Mouse (Mus musculus): ENCODE data around the gene Ifnl3. TPM values are rescaled to one million over a fixed set of nuclear protein-coding genes. Genes with fewer than 3 reads are reported as not detected.

The Ifnl3 gene
- polyA plus RNA-seq, 1 experiment from 2014 or later: not detected

DNA sequence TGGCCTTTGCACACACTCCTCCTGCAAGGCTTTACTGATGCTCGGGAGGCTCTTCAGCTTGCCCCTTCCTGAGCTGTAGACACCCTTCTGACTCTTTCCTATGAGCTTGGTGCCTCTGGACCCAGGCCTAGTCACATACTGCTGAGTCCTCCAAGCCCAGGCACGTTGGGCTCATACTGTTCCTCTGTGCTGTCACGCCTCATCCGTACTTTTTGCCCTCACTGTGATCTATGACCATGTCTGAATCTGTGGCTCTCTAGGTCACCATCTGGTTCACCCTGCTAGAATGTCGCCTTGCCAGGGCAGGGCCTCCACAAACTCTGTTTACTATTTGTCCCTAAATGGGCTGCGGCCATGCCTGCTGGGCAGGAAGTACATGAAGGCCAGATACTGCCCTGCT lies 30.4 kb downstream of the Ifnl3 start:
- no peaks in the 10 kb centered on the region for H3K36me3 ChIP-seq (replicated peaks)
- H3K9ac ChIP-seq: no peak overlapping the region
- H3K4me2 ChIP-seq: no peak overlapping the region
- WGBS: 96% methylated on average over 6 of the region's 6 CpGs
- no peak for ATAC-seq (replicated peaks)
- H3K4me1 ChIP-seq: no peaks in the 10 kb centered on the region
- no peak overlapping the region for H3K4me3 ChIP-seq
- no peaks in the 10 kb centered on the region for H3K9me3 ChIP-seq
- no peak overlapping the region for H3K27ac ChIP-seq
- no peaks in the 10 kb centered on the region; the same call in 1 of the 2 replicates for H3K27me3 ChIP-seq (replicated peaks)

DNA sequence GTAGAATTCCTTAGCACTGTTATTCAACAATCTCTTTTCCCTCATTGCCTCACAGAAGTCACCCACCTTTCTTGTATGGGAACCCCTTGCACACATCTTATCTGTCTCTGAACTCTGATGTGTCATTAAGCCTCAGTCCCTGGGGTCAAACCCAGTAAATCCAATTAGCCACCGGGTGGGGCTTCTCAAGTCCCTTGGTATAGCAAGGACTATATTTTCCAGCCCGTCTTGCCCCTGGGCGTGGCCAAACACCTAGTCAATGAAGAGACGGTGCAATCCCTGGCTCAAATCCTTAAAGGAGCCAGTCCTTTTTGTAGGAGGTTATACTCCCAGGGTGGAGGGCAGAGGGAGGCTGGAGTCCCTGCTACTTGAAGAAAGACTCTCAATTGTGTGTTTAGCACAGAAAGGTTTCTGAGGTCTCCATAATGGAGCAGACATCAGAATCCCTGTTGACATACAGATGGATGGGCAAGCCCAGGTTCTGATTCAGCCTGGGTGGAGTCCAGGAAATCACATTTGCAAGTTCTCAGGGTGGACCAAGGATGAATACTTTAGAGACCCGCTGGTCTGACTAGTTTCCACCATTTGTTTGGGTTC lies 33.4 kb downstream of the Ifnl3 start:
- 19% methylated on average over 5 of the region's 5 CpGs for WGBS
- Histone ChIP-seq H3K36me3 (replicated peaks) (peaks cover 6% of the 10 kb centered on the region; the same call in 1 of the 2 replicates), H3K4me2 (no peak overlapping the region), H3K27me3 (replicated peaks) (no peaks in the 10 kb centered on the region), H3K27ac (no peak overlapping the region), H3K4me3 (no peak overlapping the region), H3K9ac (no peak overlapping the region), H3K4me1 (no peaks in the 10 kb centered on the region), H3K9me3 (no peaks in the 10 kb centered on the region)
- no peak for ATAC-seq (replicated peaks)

GRCm38 (mm10) chr7:28557069-28557468 lies 34.4 kb downstream of the Ifnl3 start:
- Histone ChIP-seq H3K27me3 (replicated peaks) (no peaks in the 10 kb centered on the region), H3K9me3 (no peaks in the 10 kb centered on the region), H3K4me3 (no peak overlapping the region), H3K36me3 (replicated peaks) (peaks cover 6% of the 10 kb centered on the region; the same call in 1 of the 2 replicates), H3K27ac (no peak overlapping the region), H3K4me1 (no peaks in the 10 kb centered on the region), H3K4me2 (no peak overlapping the region), H3K9ac (no peak overlapping the region)
- ATAC-seq (replicated peaks): no peak
- WGBS: 77% methylated on average over 5 of the region's 5 CpGs

DNA sequence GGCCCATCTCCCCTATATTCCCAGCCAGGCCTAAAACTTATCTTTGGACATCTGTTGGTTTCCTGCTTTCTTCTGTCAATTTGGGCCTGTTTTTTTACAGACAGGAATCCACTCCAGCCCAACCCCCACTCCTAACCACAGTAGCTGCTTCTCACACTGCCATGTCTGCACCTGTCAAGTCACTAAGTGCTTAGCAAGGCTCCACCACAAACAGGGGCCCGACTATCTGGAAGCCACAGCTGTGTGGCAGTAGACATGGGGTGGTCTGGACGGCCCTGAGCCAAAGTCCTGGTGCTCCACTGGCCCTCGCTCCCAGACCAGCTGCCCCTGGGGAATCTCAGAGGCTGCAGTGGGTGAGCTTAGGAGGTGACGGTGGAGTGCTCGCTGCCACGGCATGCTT lies 35.1 kb downstream of the Ifnl3 start:
- 85% methylated on average over 6 of the region's 6 CpGs for WGBS
- ATAC-seq (replicated peaks): no peak
- Histone ChIP-seq H3K27me3 (replicated peaks) (no peaks in the 10 kb centered on the region), H3K4me1 (no peaks in the 10 kb centered on the region), H3K9me3 (no peaks in the 10 kb centered on the region), H3K27ac (no peak overlapping the region), H3K9ac (no peak overlapping the region), H3K4me3 (no peak overlapping the region), H3K4me2 (no peak overlapping the region), H3K36me3 (replicated peaks) (peaks cover 6% of the 10 kb centered on the region; the same call in 1 of the 2 replicates)

DNA sequence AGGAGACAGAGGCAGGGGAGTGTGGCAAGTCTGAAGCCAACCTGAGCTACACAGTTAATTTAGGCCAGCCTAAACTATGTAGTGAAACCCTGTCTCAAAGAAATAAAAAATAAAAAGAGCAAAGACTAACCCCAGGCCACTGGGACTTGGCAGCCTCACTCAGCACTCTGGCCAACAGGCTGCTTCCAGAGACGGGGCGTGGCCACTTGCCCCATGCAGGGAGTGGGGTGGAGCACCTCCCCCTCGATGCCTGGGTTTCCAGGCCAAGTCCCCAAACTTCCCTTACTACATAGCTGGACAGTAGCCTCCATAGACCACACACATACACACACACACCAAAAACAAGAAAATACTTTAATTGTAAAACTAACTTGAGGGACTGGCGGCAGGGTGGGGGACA lies 35.9 kb downstream of the Ifnl3 start:
- ATAC-seq (replicated peaks): no peak
- 73% methylated on average over 4 of the region's 4 CpGs for WGBS
- no peak overlapping the region for H3K4me3 ChIP-seq
- H3K9me3 ChIP-seq: no peaks in the 10 kb centered on the region
- H3K4me1 ChIP-seq: no peaks in the 10 kb centered on the region
- no peak overlapping the region for H3K9ac ChIP-seq
- H3K27me3 ChIP-seq (replicated peaks): no peaks in the 10 kb centered on the region
- H3K36me3 ChIP-seq (replicated peaks): peaks cover 6% of the 10 kb centered on the region; the same call in 1 of the 2 replicates
- H3K27ac ChIP-seq: no peak overlapping the region
- H3K4me2 ChIP-seq: no peak overlapping the region

GRCm38 (mm10) chr7:28560856-28561255 lies 38.2 kb downstream of the Ifnl3 start:
- Histone ChIP-seq H3K9me3 (no peaks in the 10 kb centered on the region), H3K4me2 (no peak overlapping the region), H3K27me3 (replicated peaks) (no peaks in the 10 kb centered on the region), H3K27ac (no peak overlapping the region), H3K4me3 (no peak overlapping the region), H3K36me3 (replicated peaks) (peaks cover 6% of the 10 kb centered on the region; the same call in 1 of the 2 replicates), H3K4me1 (no peaks in the 10 kb centered on the region), H3K9ac (no peak overlapping the region)
- WGBS: 95% methylated on average over 10 of the region's 10 CpGs
- ATAC-seq (replicated peaks): no peak

GRCm38 (mm10) chr7:28561967-28562366 lies 39.3 kb downstream of the Ifnl3 start:
- Histone ChIP-seq H3K27me3 (replicated peaks) (no peaks in the 10 kb centered on the region), H3K4me2 (no peak overlapping the region), H3K4me1 (no peaks in the 10 kb centered on the region), H3K9ac (no peak overlapping the region), H3K36me3 (replicated peaks) (peaks cover 8% of the 10 kb centered on the region; the same call in 1 of the 2 replicates), H3K9me3 (no peaks in the 10 kb centered on the region), H3K4me3 (no peak overlapping the region), H3K27ac (no peak overlapping the region)
- 93% methylated on average over 11 of the region's 11 CpGs for WGBS
- no peak for ATAC-seq (replicated peaks)

- 95% methylated on average over 13 of the region's 13 CpGs for WGBS
- Histone ChIP-seq H3K27me3 (replicated peaks) (no peaks in the 10 kb centered on the region), H3K36me3 (replicated peaks) (peaks cover 11% of the 10 kb centered on the region; the same call in 1 of the 2 replicates), H3K27ac (no peak overlapping the region), H3K9ac (no peak overlapping the region), H3K4me2 (no peak overlapping the region), H3K9me3 (no peaks in the 10 kb centered on the region), H3K4me1 (no peaks in the 10 kb centered on the region), H3K4me3 (no peak overlapping the region)
- ATAC-seq (replicated peaks): no peak
These were observed 39.7 kb downstream of the Ifnl3 start for GRCm38 (mm10) chr7:28562371-28562770.

- H3K4me3 ChIP-seq: no peak overlapping the region
- ATAC-seq (replicated peaks): no peak
- no peak overlapping the region for H3K9ac ChIP-seq
- no peak overlapping the region for H3K27ac ChIP-seq
- H3K4me1 ChIP-seq: no peaks in the 10 kb centered on the region
- no peaks in the 10 kb centered on the region for H3K27me3 ChIP-seq (replicated peaks)
- 93% methylated on average over 13 of the region's 13 CpGs for WGBS
- H3K4me2 ChIP-seq: no peak overlapping the region
- peaks cover 16% of the 10 kb centered on the region; the same call in 1 of the 2 replicates for H3K36me3 ChIP-seq (replicated peaks)
- H3K9me3 ChIP-seq: no peaks in the 10 kb centered on the region
These were observed 40.3 kb downstream of the Ifnl3 start for GRCm38 (mm10) chr7:28562951-28563350.

DNA sequence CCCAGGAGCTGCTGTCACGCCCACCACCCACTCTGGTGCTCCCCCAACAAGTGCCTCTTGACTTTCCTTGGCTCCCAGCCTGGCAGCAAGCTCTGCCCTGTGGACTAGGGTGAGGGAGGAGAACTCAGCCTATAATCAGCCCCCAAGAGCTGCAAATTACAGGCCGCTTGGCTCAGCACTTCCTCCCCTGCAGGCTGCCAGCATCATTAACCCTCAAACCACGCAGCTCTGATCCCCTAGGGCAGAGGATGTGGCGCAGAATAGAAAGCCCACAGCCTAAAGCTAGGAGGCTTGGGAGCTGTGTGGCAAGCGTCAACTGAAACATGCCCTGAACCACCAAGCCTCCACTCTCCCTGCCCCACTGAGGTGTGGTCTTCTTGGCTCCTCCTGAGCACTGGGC lies 42.8 kb downstream of the Ifnl3 start:
- Histone ChIP-seq H3K4me1 (no peaks in the 10 kb centered on the region), H3K4me2 (no peak overlapping the region), H3K27ac (no peak overlapping the region), H3K9ac (no peak overlapping the region), H3K4me3 (no peak overlapping the region), H3K9me3 (no peaks in the 10 kb centered on the region), H3K27me3 (replicated peaks) (no peaks in the 10 kb centered on the region), H3K36me3 (replicated peaks) (peaks cover 11% of the 10 kb centered on the region; the same call in 1 of the 2 replicates)
- no peak for ATAC-seq (replicated peaks)
- WGBS: 74% methylated on average over 5 of the region's 5 CpGs

GRCm38 (mm10) chr7:28567539-28567938 lies 44.9 kb downstream of the Ifnl3 start:
- H3K4me3 ChIP-seq: no peak overlapping the region
- no peak overlapping the region for H3K9ac ChIP-seq
- H3K4me2 ChIP-seq: no peak overlapping the region
- H3K9me3 ChIP-seq: no peaks in the 10 kb centered on the region
- no peak overlapping the region for H3K27ac ChIP-seq
- peaks cover 11% of the 10 kb centered on the region; the same call in 1 of the 2 replicates for H3K36me3 ChIP-seq (replicated peaks)
- no peak for ATAC-seq (replicated peaks)
- no peaks in the 10 kb centered on the region for H3K27me3 ChIP-seq (replicated peaks)
- WGBS: 97% methylated on average over 4 of the region's 4 CpGs
- H3K4me1 ChIP-seq: no peaks in the 10 kb centered on the region

GRCm38 (mm10) chr7:28568253-28568652 lies 45.6 kb downstream of the Ifnl3 start:
- H3K36me3 ChIP-seq (replicated peaks): peaks cover 11% of the 10 kb centered on the region; the same call in 1 of the 2 replicates

DNA sequence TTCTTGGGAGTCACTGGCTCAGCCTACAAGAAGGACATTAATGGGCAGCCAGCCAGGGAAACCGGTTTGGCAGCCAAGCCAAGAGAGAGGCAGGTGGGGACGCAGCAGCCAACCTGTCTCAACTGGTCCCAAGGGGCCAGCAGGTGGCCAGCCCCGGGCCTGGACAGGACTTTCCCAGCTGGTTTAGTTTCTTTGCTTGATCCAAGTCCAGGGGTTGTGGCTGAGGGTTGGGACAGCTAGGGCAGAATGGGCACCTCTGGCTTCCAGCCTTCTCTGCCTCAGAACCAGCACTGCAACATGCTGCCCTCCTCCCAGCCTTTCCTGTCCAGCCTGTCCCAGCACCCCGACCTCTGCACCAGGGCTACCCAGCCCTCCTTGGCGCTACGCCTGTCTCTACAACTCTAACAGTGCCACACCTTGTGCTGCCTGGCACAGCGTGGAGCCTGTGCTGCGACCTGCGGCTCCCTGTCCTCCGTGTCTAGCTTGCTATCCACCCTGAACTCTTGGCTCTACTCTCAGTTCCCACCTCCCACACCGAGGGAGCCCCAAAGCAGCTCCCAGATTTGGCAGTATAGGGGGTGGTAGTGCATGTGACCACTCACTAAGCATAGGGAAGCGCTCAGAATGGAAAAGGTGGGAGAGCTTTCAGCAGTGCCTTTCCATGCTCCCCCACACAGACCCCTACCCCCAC lies 47.8 kb downstream of the Ifnl3 start:
- H3K36me3 ChIP-seq (replicated peaks): peaks cover 11% of the 10 kb centered on the region; the same call in 1 of the 2 replicates
- no peak overlapping the region for H3K9ac ChIP-seq
- H3K4me3 ChIP-seq: no peak overlapping the region
- WGBS: 73% methylated on average over 12 of the region's 12 CpGs
- no peak for ATAC-seq (replicated peaks)
- H3K27ac ChIP-seq: no peak overlapping the region
- H3K9me3 ChIP-seq: no peaks in the 10 kb centered on the region
- no peaks in the 10 kb centered on the region for H3K27me3 ChIP-seq (replicated peaks)
- no peaks in the 10 kb centered on the region for H3K4me1 ChIP-seq
- H3K4me2 ChIP-seq: no peak overlapping the region

More at GRCm38 (mm10) chr7:28568253-28568652, 45.6 kb downstream of the Ifnl3 start:
- H3K27me3 ChIP-seq (replicated peaks): no peaks in the 10 kb centered on the region
- no peak for ATAC-seq (replicated peaks)
- H3K27ac ChIP-seq: no peak overlapping the region
- no peaks in the 10 kb centered on the region for H3K9me3 ChIP-seq
- H3K4me2 ChIP-seq: no peak overlapping the region
- no peak overlapping the region for H3K9ac ChIP-seq
- no peak overlapping the region for H3K4me3 ChIP-seq
- no peaks in the 10 kb centered on the region for H3K4me1 ChIP-seq

Data from midbrain, embryonic 15.5 days (tissue).